Mouse (Mus musculus) limb, embryonic 10.5 days (tissue): ENCODE results near the gene Lingo3. TPM values are rescaled to one million over a fixed set of nuclear protein-coding genes. Genes with fewer than 3 reads are reported as not detected.
A peak's percentile ranks its signal among the peaks of the same experiment; 100 is the strongest.

ENCODE experiments used
- DNase-seq: peaks from one replicate; pipeline ENCODE4 v3.0.0-alpha.2; 2017; ENCODE audit warnings: low spot score
- H3K27ac ChIP-seq: fragments of 300-500 bp; sonication (generic); 2 replicates; pipeline ENCODE4 v1.5.1; 2016; ENCODE audit warnings: mild to moderate bottlenecking
- H3K27me3 ChIP-seq: fragments of 300-500 bp; sonication (generic); 2 replicates; pipeline ENCODE4 v1.6.1; 2016; ENCODE audit warnings: low read depth, mild to moderate bottlenecking; ENCODE audit not compliant: poor library complexity, severe bottlenecking
- H3K36me3 ChIP-seq: fragments of 300-500 bp; sonication (generic); 2 replicates; pipeline ENCODE4 v1.6.1; 2016; ENCODE audit warnings: mild to moderate bottlenecking, moderate library complexity
- H3K4me1 ChIP-seq: fragments of 300-500 bp; sonication (generic); 2 replicates; pipeline ENCODE4 v1.6.1; 2016
- H3K4me3 ChIP-seq: fragments of 300-500 bp; sonication (generic); 2 replicates; pipeline ENCODE4 v1.5.1; 2016; ENCODE audit warnings: mild to moderate bottlenecking, moderate library complexity
- H3K9me3 ChIP-seq: fragments of 300-500 bp; sonication (generic); replicated peaks from 2 replicates; pipeline ENCODE4 v1.6.1; 2016; ENCODE audit warnings: mild to moderate bottlenecking
- WGBS: fragments of 180-500 bp; shearing (Covaris S2); methylation state at CpG from one replicate; pipeline ENCODE4 v1.1.7; 2016; 5-methylcytosine and 5-hydroxymethylcytosine counted together
- polyA plus RNA-seq: library from polyadenylated mRNA; unstranded; fragments of >200 nt; fragmentation: Nextera tagmentation; extraction: Ambion mirVana; gene quantifications from 2 replicates; pipeline ENCODE4 v1.2.1, GENCODE M21; 2016

Gene Lingo3
- polyA plus RNA-seq: 0.44 and 0.60 TPM in 2 replicates

- no peaks in the 10 kb centered on the region for H3K36me3 ChIP-seq
- peaks cover 27% of the 10 kb centered on the region for H3K4me1 ChIP-seq
- peak within 1 kb of the TSS; percentile 66 for H3K27ac ChIP-seq
- DNase-seq: peak; percentile 52
- H3K27me3 ChIP-seq: peaks cover 68% of the 10 kb centered on the region
- H3K9me3 ChIP-seq: no peaks in the 10 kb centered on the region
- 5% methylated on average over 51 of the region's 51 CpGs for WGBS
- peak within 1 kb of the TSS; percentile 62 for H3K4me3 ChIP-seq
These were observed at the start of gene Lingo3 for GRCm38 (mm10) chr10:80843931-80844547. Lingo3 (minus strand) TSS chr10:80844039.

GRCm38 (mm10) chr10:80887181-80887580 is 43.3 kb upstream of the Lingo3 start:
- peaks cover 7% of the 10 kb centered on the region for H3K4me1 ChIP-seq
- DNase-seq: no peak
- H3K36me3 ChIP-seq: no peaks in the 10 kb centered on the region
- H3K9me3 ChIP-seq: no peaks in the 10 kb centered on the region
- H3K27ac ChIP-seq: no peak overlapping the region
- peaks cover 35% of the 10 kb centered on the region for H3K27me3 ChIP-seq
- WGBS: 81% methylated on average over 11 of the region's 11 CpGs
- no peak overlapping the region for H3K4me3 ChIP-seq

GRCm38 (mm10) chr10:80881301-80881700 is 37.5 kb upstream of the Lingo3 start:
- no peak overlapping the region for H3K27ac ChIP-seq
- no peaks in the 10 kb centered on the region for H3K36me3 ChIP-seq
- H3K4me1 ChIP-seq: peaks cover 7% of the 10 kb centered on the region
- H3K9me3 ChIP-seq: no peaks in the 10 kb centered on the region
- WGBS: 29% methylated on average over 10 of the region's 10 CpGs
- no peak overlapping the region for H3K4me3 ChIP-seq
- no peaks in the 10 kb centered on the region for H3K27me3 ChIP-seq
- peak; percentile 86 for DNase-seq

GRCm38 (mm10) chr10:80880901-80881300 is 37.1 kb upstream of the Lingo3 start:
- H3K27me3 ChIP-seq: no peaks in the 10 kb centered on the region
- H3K27ac ChIP-seq: no peak overlapping the region
- DNase-seq: no peak
- peaks cover 9% of the 10 kb centered on the region for H3K4me1 ChIP-seq
- no peaks in the 10 kb centered on the region for H3K9me3 ChIP-seq
- H3K4me3 ChIP-seq: no peak overlapping the region
- 74% methylated on average over 2 of the region's 2 CpGs for WGBS
- H3K36me3 ChIP-seq: no peaks in the 10 kb centered on the region

GRCm38 (mm10) chr10:80880131-80880641 is 36.3 kb upstream of the Lingo3 start:
- Histone ChIP-seq H3K27ac (no peak overlapping the region), H3K4me3 (no peak overlapping the region), H3K36me3 (no peaks in the 10 kb centered on the region), H3K4me1 (peaks cover 9% of the 10 kb centered on the region), H3K9me3 (no peaks in the 10 kb centered on the region), H3K27me3 (no peaks in the 10 kb centered on the region)
- 20% methylated on average over 5 of the region's 5 CpGs for WGBS
- peak; percentile 82 for DNase-seq

GRCm38 (mm10) chr10:80876594-80876993 is 32.8 kb upstream of the Lingo3 start:
- Histone ChIP-seq H3K9me3 (no peaks in the 10 kb centered on the region), H3K27me3 (0 out of 2 replicates have a peak, but pooled peaks cover 4% of the 10 kb centered on the region), H3K4me1 (peaks cover 9% of the 10 kb centered on the region), H3K4me3 (no peak overlapping the region), H3K36me3 (no peaks in the 10 kb centered on the region), H3K27ac (peak overlapping the region; percentile 25; the same call in 1 of the 2 replicates)
- 27% methylated on average over 3 of the region's 3 CpGs for WGBS
- DNase-seq: no peak

- 30% methylated on average over 5 of the region's 5 CpGs for WGBS
- no peaks in the 10 kb centered on the region for H3K9me3 ChIP-seq
These were observed 32.2 kb upstream of the Lingo3 start for GRCm38 (mm10) chr10:80876028-80876427.

GRCm38 (mm10) chr10:80874035-80874434 is 30.2 kb upstream of the Lingo3 start:
- Histone ChIP-seq H3K36me3 (no peaks in the 10 kb centered on the region), H3K4me3 (no peak overlapping the region), H3K27ac (no peak overlapping the region), H3K4me1 (peaks cover 9% of the 10 kb centered on the region), H3K27me3 (0 out of 2 replicates have a peak, but pooled peaks cover 4% of the 10 kb centered on the region), H3K9me3 (no peaks in the 10 kb centered on the region)
- no peak for DNase-seq
- WGBS: 85% methylated on average over 9 of the region's 9 CpGs

More at GRCm38 (mm10) chr10:80876028-80876427, 32.2 kb upstream of the Lingo3 start:
- peaks cover 9% of the 10 kb centered on the region for H3K4me1 ChIP-seq
- H3K27me3 ChIP-seq: 0 out of 2 replicates have a peak, but pooled peaks cover 4% of the 10 kb centered on the region
- peak; percentile 59 for DNase-seq
- H3K27ac ChIP-seq: no peak overlapping the region
- H3K36me3 ChIP-seq: no peaks in the 10 kb centered on the region
- H3K4me3 ChIP-seq: no peak overlapping the region

- no peak for DNase-seq
- Histone ChIP-seq H3K27me3 (0 out of 2 replicates have a peak, but pooled peaks cover 4% of the 10 kb centered on the region), H3K4me3 (no peak within 1 kb of the TSS), H3K27ac (no peak within 1 kb of the TSS), H3K36me3 (peaks cover 22% of the 10 kb centered on the region), H3K4me1 (peaks cover 5% of the 10 kb centered on the region), H3K9me3 (no peaks in the 10 kb centered on the region)
- 36% methylated on average over 9 of the region's 9 CpGs for WGBS
These were observed 27.7 kb upstream of the Lingo3 start, which contains the start of gene Tmprss9 for GRCm38 (mm10) chr10:80871581-80871980. Tmprss9 (plus strand) TSS chr10:80871848.

- Histone ChIP-seq H3K36me3 (peaks cover 26% of the 10 kb centered on the region), H3K27me3 (0 out of 2 replicates have a peak, but pooled peaks cover 4% of the 10 kb centered on the region), H3K9me3 (no peaks in the 10 kb centered on the region), H3K27ac (no peak overlapping the region), H3K4me3 (no peak overlapping the region), H3K4me1 (no peaks in the 10 kb centered on the region)
- 56% methylated on average over 6 of the region's 6 CpGs for WGBS
- DNase-seq: no peak
These were observed 27.2 kb upstream of the Lingo3 start for GRCm38 (mm10) chr10:80870993-80871392.

- no peaks in the 10 kb centered on the region for H3K4me1 ChIP-seq
- 93% methylated on average over 16 of the region's 16 CpGs for WGBS
- no peak for DNase-seq
- H3K4me3 ChIP-seq: no peak overlapping the region
- H3K36me3 ChIP-seq: peaks cover 77% of the 10 kb centered on the region
- H3K9me3 ChIP-seq: no peaks in the 10 kb centered on the region
- H3K27ac ChIP-seq: no peak overlapping the region
- no peaks in the 10 kb centered on the region for H3K27me3 ChIP-seq
These were observed 20.6 kb upstream of the Lingo3 start for GRCm38 (mm10) chr10:80864446-80864845.

GRCm38 (mm10) chr10:80862305-80862704 is 18.5 kb upstream of the Lingo3 start:
- no peak for DNase-seq
- no peaks in the 10 kb centered on the region for H3K27me3 ChIP-seq
- H3K27ac ChIP-seq: no peak overlapping the region
- no peak overlapping the region for H3K4me3 ChIP-seq
- WGBS: 89% methylated on average over 5 of the region's 5 CpGs
- H3K36me3 ChIP-seq: peaks cover 63% of the 10 kb centered on the region
- no peaks in the 10 kb centered on the region for H3K9me3 ChIP-seq
- H3K4me1 ChIP-seq: peaks cover 2% of the 10 kb centered on the region; the same call in 1 of the 2 replicates

GRCm38 (mm10) chr10:80858350-80858935 is 14.6 kb upstream of the Lingo3 start:
- 87% methylated on average over 7 of the region's 7 CpGs for WGBS
- no peak for DNase-seq
- H3K4me1 ChIP-seq: peaks cover 35% of the 10 kb centered on the region
- H3K36me3 ChIP-seq: peaks cover 29% of the 10 kb centered on the region
- H3K27me3 ChIP-seq: no peaks in the 10 kb centered on the region
- peak overlapping the region; percentile 48 for H3K27ac ChIP-seq
- no peaks in the 10 kb centered on the region for H3K9me3 ChIP-seq
- no peak overlapping the region for H3K4me3 ChIP-seq
